ENCODE assay signal across 8 mouse cellular contexts in genomic region chr7:81954208-81954846, GRCm38 (mm10). TPM values are rescaled to one million over a fixed set of nuclear protein-coding genes. Genes with fewer than 3 reads are reported as not detected.
DNase-seq lines count a peak whose midpoint lies in the region; ATAC-seq and TF ChIP-seq lines count a peak whose summit lies in the region.

No protein-coding gene starts in this region.

- intact Hi-C loops in left cerebral cortex, adult 2 months (cut with DNase I): loop anchor here (1.0 to 5.0 kb wide), 2 partner anchors 86 to 167 kb away; partner anchors contain the start of gene 3110040N11Rik

- H3K4me2 ChIP-seq in forebrain, embryonic 15.5 days (replicated peaks): no peak overlapping the region
- H3K4me2 ChIP-seq in liver, postnatal 0 days (ENCODE audit: low read depth, low read length): no peak overlapping the region
- H3K4me2 ChIP-seq in liver, embryonic 12.5 days: no peak overlapping the region
- no peak overlapping the region for H3K4me2 ChIP-seq in stomach, embryonic 16.5 days (ENCODE audit: low read depth, low read length)

- TF ChIP-seq EP300 in liver, postnatal 0 days (IDR thresholded peaks at IDR 0.05; ENCODE audit: low read depth): no peak

- ATAC-seq in forebrain, embryonic 15.5 days (replicated peaks): peak; percentile 68
- ATAC-seq in liver, postnatal 0 days: no peak
- no peak for ATAC-seq in liver, embryonic 12.5 days
- peak; percentile 62; the same call in 1 of the 2 replicates for ATAC-seq in stomach, embryonic 16.5 days (ENCODE audit: insufficient read depth, low FRiP score)

- H3K4me3 ChIP-seq in forebrain, embryonic 15.5 days: no peak overlapping the region
- no peak overlapping the region for H3K4me3 ChIP-seq in forebrain, embryonic 10.5 days
- H3K4me3 ChIP-seq in liver, postnatal 0 days (ENCODE audit: low read depth, low read length): no peak overlapping the region
- H3K4me3 ChIP-seq in liver, embryonic 12.5 days: no peak overlapping the region
- no peak overlapping the region for H3K4me3 ChIP-seq in left cerebral cortex, adult 2 months
- H3K4me3 ChIP-seq in stomach, embryonic 16.5 days (replicated peaks; ENCODE audit: low read length): no peak overlapping the region

- no peaks in the 10 kb centered on the region for H3K4me1 ChIP-seq in forebrain, embryonic 15.5 days
- H3K4me1 ChIP-seq in forebrain, embryonic 10.5 days: no peaks in the 10 kb centered on the region
- H3K4me1 ChIP-seq in liver, postnatal 0 days (ENCODE audit: insufficient read depth): no peaks in the 10 kb centered on the region
- no peaks in the 10 kb centered on the region for H3K4me1 ChIP-seq in liver, embryonic 12.5 days
- peaks cover 4% of the 10 kb centered on the region; the same call in 1 of the 2 replicates for H3K4me1 ChIP-seq in stomach, embryonic 16.5 days (ENCODE audit: control insufficient read depth, insufficient read depth, low read length)

- no peak overlapping the region for H3K9ac ChIP-seq in forebrain, embryonic 15.5 days (replicated peaks)
- H3K9ac ChIP-seq in liver, postnatal 0 days (replicated peaks): no peak overlapping the region
- no peak overlapping the region for H3K9ac ChIP-seq in liver, embryonic 12.5 days
- H3K9ac ChIP-seq in stomach, embryonic 16.5 days (ENCODE audit: low read length): no peak overlapping the region

- DNase-seq in forebrain, embryonic 10.5 days (ENCODE audit: extremely low spot score, low spot score): no peak
- no peak for DNase-seq in liver, postnatal 0 days
- DNase-seq in R1 (ENCODE audit: low read depth, low spot score): peak; percentile 31
- no peak for DNase-seq in left cerebral cortex, adult 2 months (ENCODE audit: extremely low spot score in 1 of 2, low spot score in 2 of 2)
- no peak for DNase-seq in ovary, adult 18-20 months (ENCODE audit: low spot score)

- H3K9me3 ChIP-seq in forebrain, embryonic 15.5 days: no peaks in the 10 kb centered on the region
- H3K9me3 ChIP-seq in forebrain, embryonic 10.5 days: no peaks in the 10 kb centered on the region
- H3K9me3 ChIP-seq in liver, postnatal 0 days (ENCODE audit: low read length): no peaks in the 10 kb centered on the region
- no peaks in the 10 kb centered on the region for H3K9me3 ChIP-seq in liver, embryonic 12.5 days (replicated peaks)
- H3K9me3 ChIP-seq in stomach, embryonic 16.5 days (replicated peaks; ENCODE audit: control insufficient read depth, low read length): no peaks in the 10 kb centered on the region

- no peaks in the 10 kb centered on the region for H3K27me3 ChIP-seq in forebrain, embryonic 15.5 days
- H3K27me3 ChIP-seq in forebrain, embryonic 10.5 days (ENCODE audit: poor library complexity, severe bottlenecking): 0 out of 2 replicates have a peak, but pooled peaks cover 6% of the 10 kb centered on the region
- peaks cover 10% of the 10 kb centered on the region for H3K27me3 ChIP-seq in liver, postnatal 0 days (ENCODE audit: insufficient read depth, low read length)
- peaks cover 5% of the 10 kb centered on the region; the same call in 1 of the 2 replicates for H3K27me3 ChIP-seq in liver, embryonic 12.5 days (replicated peaks)
- H3K27me3 ChIP-seq in stomach, embryonic 16.5 days (ENCODE audit: control insufficient read depth, insufficient read depth, low read length): no peaks in the 10 kb centered on the region

- no peak overlapping the region for H3K27ac ChIP-seq in forebrain, embryonic 15.5 days (replicated peaks)
- no peak overlapping the region for H3K27ac ChIP-seq in forebrain, embryonic 10.5 days
- no peak overlapping the region for H3K27ac ChIP-seq in liver, postnatal 0 days (ENCODE audit: low read depth)
- no peak overlapping the region for H3K27ac ChIP-seq in liver, embryonic 12.5 days
- H3K27ac ChIP-seq in left cerebral cortex, adult 2 months: no peak overlapping the region
- H3K27ac ChIP-seq in stomach, embryonic 16.5 days (ENCODE audit: low read length): no peak overlapping the region

- no peaks in the 10 kb centered on the region for H3K36me3 ChIP-seq in forebrain, embryonic 15.5 days
- H3K36me3 ChIP-seq in forebrain, embryonic 10.5 days (replicated peaks): no peaks in the 10 kb centered on the region
- H3K36me3 ChIP-seq in liver, postnatal 0 days (replicated peaks; ENCODE audit: insufficient read depth, low read length): no peaks in the 10 kb centered on the region
- H3K36me3 ChIP-seq in liver, embryonic 12.5 days: no peaks in the 10 kb centered on the region
- no peaks in the 10 kb centered on the region for H3K36me3 ChIP-seq in stomach, embryonic 16.5 days (ENCODE audit: control insufficient read depth, insufficient read depth, low read length)

- TF ChIP-seq CTCF in liver, postnatal 0 days (IDR thresholded peaks at IDR 0.05; ENCODE audit: low read depth): peak; percentile 62
- TF ChIP-seq CTCF in left cerebral cortex, adult 2 months (IDR thresholded peaks at IDR 0.05): peak; percentile 75

RNA-seq across cellular contexts. Expression of gene Hdgfl3, which starts 20.1 kb away (rescaled TPM):
- 56.7 and 60.7 TPM in 2 replicates for polyA plus RNA-seq in forebrain, embryonic 15.5 days (2015; fragmentation: Nextera tagmentation; extraction: Ambion mirVana)
- polyA plus RNA-seq in forebrain, embryonic 10.5 days (2016; fragmentation: Nextera tagmentation; extraction: Ambion mirVana): 23.5 and 24.7 TPM in 2 replicates
- polyA plus RNA-seq in liver, postnatal 0 days (2015; fragmentation: Nextera tagmentation; extraction: Ambion mirVana): 0.59 and 0.66 TPM in 2 replicates
- polyA plus RNA-seq in liver, embryonic 12.5 days (2016; fragmentation: Nextera tagmentation; extraction: Ambion mirVana): 2.0 and 2.5 TPM in 2 replicates
- total RNA-seq in left cerebral cortex, adult 2 months (2021): 10 to 100 TPM; 77.9 to 78.9 TPM
- 6.9 and 8.9 TPM in 2 replicates for polyA plus RNA-seq in stomach, embryonic 16.5 days (2015; fragmentation: Nextera tagmentation; extraction: Ambion mirVana)

RNA-seq across cellular contexts. Expression of gene Bnc1, which starts 37.8 kb away (rescaled TPM):
- 0.04 and 0.05 TPM in 2 replicates for polyA plus RNA-seq in forebrain, embryonic 15.5 days (2015; fragmentation: Nextera tagmentation; extraction: Ambion mirVana)
- 0.54 and 0.76 TPM in 2 replicates for polyA plus RNA-seq in forebrain, embryonic 10.5 days (2016; fragmentation: Nextera tagmentation; extraction: Ambion mirVana)
- polyA plus RNA-seq in liver, postnatal 0 days (2015; fragmentation: Nextera tagmentation; extraction: Ambion mirVana): 0.26 and 0.38 TPM in 2 replicates
- polyA plus RNA-seq in liver, embryonic 12.5 days (2016; fragmentation: Nextera tagmentation; extraction: Ambion mirVana): 1.8 and 1.9 TPM in 2 replicates
- total RNA-seq in left cerebral cortex, adult 2 months (2021): not detected
- polyA plus RNA-seq in stomach, embryonic 16.5 days (2015; fragmentation: Nextera tagmentation; extraction: Ambion mirVana): 2.8 and 3.2 TPM in 2 replicates

Comparison
In these comparisons a context has a peak if more than half of its experiments do, and no peak if none do; other contexts are left out.
1. ATAC-seq: peak in forebrain, embryonic 15.5 days (single experiment) and stomach, embryonic 16.5 days (single experiment); none in liver, postnatal 0 days (single experiment) and liver, embryonic 12.5 days (single experiment).